Mouse (Mus musculus) bone marrow macrophage, adult 2 months (primary cell): ENCODE data around the gene Smim11.

ENCODE experiments used
- CTCF ChIP-seq: IDR thresholded peaks from 2 replicates; pipeline ENCODE4 v1.5.1; 2012; ENCODE audit warnings: low read depth, mild to moderate bottlenecking, low read length, moderate library complexity
- POLR2A ChIP-seq: IDR thresholded peaks from 2 replicates; pipeline ENCODE4 v1.6.1; 2012; ENCODE audit warnings: mild to moderate bottlenecking, low read depth, low read length, borderline replicate concordance

DNA sequence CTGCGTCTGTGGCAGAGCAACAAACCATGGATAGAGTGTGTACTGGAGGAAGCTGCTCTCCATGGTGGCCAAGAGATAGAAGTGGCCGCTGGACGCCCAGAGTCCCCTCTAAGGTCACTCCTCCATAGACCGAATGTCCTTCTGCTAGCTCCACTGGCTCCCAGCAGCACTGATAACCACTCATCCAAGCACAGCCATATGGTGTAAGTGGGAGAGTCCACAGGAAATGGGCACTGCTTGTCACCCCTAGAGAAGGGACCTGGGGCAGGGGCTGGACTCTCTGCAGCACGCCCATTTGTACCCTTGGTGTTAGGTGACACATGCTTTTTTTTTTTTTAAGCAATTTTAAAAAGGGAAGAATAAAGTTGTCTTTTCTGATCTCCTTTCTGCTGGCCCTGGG lies 29.9 kb downstream of the Smim11 start:
- TF ChIP-seq POLR2A (no peak), CTCF (no peak)
